Mouse (Mus musculus) megakaryocyte progenitor cell, adult 5-6 weeks (primary cell): Measurements from ENCODE around the gene Peli1. TPM values are rescaled to one million over a fixed set of nuclear protein-coding genes. Genes with fewer than 3 reads are reported as not detected.
A peak's percentile ranks its signal among the peaks of the same experiment; 100 is the strongest.

Experiments used
- ATAC-seq: replicated peaks from 2 replicates; pipeline ENCODE4 v1.8.0; 2016; ENCODE audit warnings: mild to moderate bottlenecking, moderate TSS enrichment, inconsistent platforms; ENCODE audit not compliant: poor library complexity
- total RNA-seq, 2 experiments: library from RNA; stranded (forward) in 1 of 2; stranded (reverse) in 1 of 2; fragments of 157-497, 149-512 nt in 1 of 2; fragments of 200-1000 nt in 1 of 2; gene quantifications; 2 replicates each; pipeline versions ENCODE4 v1.2.3 to v1.2.4; 2015 to 2017

Peli1 gene
- total RNA-seq (2015) = 18.1 and 21.1 TPM in 2 replicates
- total RNA-seq (2017) = 11.2 and 14.1 TPM in 2 replicates

DNA sequence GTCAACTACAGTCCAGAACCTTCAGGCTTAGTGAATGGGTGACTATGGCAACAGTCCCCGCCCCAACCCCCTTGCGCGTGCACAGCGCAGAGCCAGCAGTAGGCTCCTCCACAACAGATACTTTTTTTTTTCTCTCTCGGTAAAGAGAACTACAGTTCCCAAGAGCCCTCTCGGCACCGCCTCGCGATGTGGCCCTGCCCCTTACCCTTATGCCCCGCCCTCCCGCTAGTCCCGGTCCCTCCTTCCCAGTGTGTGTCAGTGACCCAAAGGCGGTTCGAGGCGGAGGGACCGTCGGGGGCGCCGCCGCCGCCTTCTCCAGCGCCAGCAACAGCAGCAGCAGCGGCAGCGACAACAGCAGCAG, at the start of gene Peli1:
Gene Peli1, plus strand, starts transcription at position 225 of the 361 bp plus-strand sequence.
- ATAC-seq = peak; percentile 93

GRCm38 (mm10) chr11:21042590-21042989, 48.5 kb upstream of the Peli1 start:
- no peak for ATAC-seq

GRCm38 (mm10) chr11:21046188-21046587, 44.9 kb upstream of the Peli1 start:
- peak; percentile 93 for ATAC-seq

GRCm38 (mm10) chr11:21047921-21048320, 43.2 kb upstream of the Peli1 start:
- ATAC-seq = no peak

- no peak for ATAC-seq
Observed at GRCm38 (mm10) chr11:21051716-21052115, 39.4 kb upstream of the Peli1 start.

DNA sequence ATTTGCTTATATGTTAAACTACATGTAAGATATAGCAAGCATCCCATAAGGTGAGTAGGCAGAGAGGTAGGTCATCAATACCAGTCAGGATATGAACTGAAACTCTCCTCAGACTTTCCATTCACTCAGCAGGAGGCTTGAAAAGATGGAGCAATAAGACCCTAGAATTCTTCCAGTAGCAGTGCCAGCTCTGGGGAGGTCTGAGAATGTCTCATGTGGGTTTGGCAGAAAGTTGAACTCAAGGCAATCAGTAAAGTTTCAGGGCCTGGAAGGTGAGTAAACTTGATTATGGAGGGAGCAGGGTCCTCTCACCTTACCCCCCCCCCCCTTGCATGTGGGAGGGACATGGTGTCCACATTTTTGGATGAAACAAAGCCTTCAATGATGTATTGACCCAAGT, 36.5 kb upstream of the Peli1 start:
- no peak for ATAC-seq

GRCm38 (mm10) chr11:21056109-21056850, 34.8 kb upstream of the Peli1 start:
- ATAC-seq = no peak

- no peak for ATAC-seq
Observed at GRCm38 (mm10) chr11:21057511-21058414, 33.3 kb upstream of the Peli1 start.

DNA sequence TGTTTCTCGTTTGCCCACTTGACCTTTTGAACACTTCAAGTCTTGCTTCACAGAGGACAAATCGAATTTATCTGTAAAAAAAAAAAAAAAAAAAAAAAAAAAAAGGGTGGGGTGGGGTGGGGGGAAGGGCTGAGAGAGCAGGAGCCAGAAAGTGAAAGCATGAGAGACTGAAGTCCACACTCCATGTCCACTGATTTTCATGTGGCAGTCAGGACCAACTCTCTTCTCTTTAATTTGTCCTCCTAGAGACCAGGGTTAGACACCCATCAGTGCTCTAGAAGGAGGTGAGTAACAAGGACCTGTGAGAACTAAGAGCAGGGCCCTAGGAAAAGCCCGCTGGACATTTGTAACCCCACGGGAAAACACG, 32.7 kb upstream of the Peli1 start:
- no peak for ATAC-seq

- no peak for ATAC-seq
Observed at GRCm38 (mm10) chr11:21060386-21061074, 30.6 kb upstream of the Peli1 start.

DNA sequence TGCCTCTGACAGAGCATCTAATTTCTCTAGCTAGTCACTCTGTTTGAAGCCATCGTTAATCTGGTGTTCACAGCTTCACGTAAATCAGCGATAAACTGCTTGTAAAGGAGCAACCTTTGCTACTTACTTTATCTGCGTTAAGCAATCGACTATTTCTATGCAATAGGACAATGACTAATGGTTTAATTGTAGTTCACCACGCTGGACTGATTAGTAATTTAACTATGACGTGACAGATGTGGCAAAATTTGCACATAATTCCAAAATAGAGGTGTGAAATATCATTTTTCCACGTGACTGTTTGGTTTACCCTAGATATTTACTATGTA, 30.1 kb upstream of the Peli1 start:
- no peak for ATAC-seq

DNA sequence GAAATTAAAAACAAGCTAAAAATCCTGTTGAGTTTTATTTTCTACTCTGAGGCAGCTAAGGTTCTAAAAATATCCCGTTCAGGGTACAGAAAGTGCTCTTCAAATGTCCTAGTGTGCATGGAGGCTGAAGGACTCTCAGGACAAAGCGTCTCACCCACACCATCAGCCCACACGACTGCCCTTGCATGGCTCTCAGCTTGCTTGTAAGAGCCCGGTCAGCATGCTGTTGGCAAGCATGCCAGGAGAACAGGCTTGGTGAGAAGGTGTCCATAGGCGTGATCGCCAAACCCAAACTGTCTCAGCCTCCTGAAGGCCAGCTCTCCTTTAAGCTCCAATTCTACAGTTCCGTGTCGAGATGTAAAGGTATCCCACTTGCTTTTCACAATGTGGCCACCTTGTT, 29.7 kb upstream of the Peli1 start:
- no peak for ATAC-seq

GRCm38 (mm10) chr11:21062071-21062470, 29.0 kb upstream of the Peli1 start:
- no peak for ATAC-seq

DNA sequence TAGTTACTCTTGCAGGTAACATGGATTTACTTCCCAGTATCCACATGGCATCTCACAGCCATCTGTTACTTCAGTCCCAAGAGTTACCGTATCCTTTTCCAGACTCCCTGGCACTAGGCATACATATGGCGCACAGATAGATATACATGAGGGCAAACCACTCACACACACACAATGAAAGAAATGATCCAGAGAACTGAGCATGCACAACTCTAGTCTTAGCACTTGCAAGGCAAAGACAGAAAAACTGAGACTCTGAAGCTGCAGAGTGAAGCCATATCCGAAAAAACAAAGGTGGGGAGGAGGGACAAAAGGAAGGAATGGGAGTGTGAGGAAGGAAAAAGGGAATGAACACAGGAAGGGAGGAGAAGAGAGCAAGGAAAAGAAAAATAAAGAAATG, 27.8 kb upstream of the Peli1 start:
- ATAC-seq = no peak

GRCm38 (mm10) chr11:21079400-21079799, 11.7 kb upstream of the Peli1 start:
- no peak for ATAC-seq

DNA sequence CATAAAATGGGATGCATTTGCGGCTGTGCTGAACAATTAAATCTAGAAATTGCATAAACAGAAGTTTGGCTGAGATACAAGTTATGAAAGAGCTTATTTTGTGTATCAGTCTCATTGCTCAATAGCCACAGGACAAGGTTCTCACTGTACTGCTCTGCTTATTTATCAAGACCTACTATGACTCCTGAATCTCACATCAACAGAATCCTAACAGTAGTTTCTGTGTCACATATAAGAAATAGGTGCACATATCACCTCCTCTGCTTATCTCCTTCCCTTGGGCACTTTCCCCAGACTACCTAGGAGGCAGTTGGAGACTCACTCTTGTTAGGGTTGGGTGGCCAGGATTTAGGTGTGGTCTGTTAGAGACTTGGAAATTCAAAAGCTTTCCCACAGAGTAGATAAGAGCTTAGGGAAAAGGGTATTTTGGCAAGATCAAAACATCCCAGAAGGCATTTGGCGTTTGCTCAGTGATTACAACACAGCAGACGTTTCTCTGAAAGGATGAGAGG, 11.2 kb upstream of the Peli1 start:
- peak; percentile 37 for ATAC-seq

- ATAC-seq = no peak
Observed at GRCm38 (mm10) chr11:21081169-21081568, 9.9 kb upstream of the Peli1 start.

- ATAC-seq = peak; percentile 90
Observed at GRCm38 (mm10) chr11:21082711-21083110, 8.4 kb upstream of the Peli1 start.

- no peak for ATAC-seq
Observed at GRCm38 (mm10) chr11:21088356-21088755, 2.7 kb upstream of the Peli1 start.

DNA sequence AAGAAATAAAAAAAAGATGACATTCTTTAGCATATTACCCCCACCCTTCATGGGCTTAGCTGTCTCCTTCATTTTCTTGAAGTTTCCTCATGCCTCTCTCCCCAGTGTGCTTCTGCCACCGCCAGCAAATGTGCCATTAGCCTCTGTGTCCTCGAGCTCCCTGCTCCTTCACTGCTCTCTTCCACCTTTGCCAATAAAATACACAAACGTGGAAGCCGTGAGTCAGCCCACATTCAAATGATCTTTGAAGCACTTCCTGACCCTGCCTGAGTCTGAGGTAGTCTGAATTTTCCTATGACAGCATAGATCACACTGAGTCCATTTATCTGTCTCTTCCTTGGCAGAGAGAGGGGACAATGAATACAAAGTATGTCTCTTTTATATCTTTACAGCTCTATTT, 1.5 kb upstream of the Peli1 start:
- no peak for ATAC-seq
